Mouse (Mus musculus): ENCODE measurements around the gene Sirt2.

The Sirt2 gene

DNA sequence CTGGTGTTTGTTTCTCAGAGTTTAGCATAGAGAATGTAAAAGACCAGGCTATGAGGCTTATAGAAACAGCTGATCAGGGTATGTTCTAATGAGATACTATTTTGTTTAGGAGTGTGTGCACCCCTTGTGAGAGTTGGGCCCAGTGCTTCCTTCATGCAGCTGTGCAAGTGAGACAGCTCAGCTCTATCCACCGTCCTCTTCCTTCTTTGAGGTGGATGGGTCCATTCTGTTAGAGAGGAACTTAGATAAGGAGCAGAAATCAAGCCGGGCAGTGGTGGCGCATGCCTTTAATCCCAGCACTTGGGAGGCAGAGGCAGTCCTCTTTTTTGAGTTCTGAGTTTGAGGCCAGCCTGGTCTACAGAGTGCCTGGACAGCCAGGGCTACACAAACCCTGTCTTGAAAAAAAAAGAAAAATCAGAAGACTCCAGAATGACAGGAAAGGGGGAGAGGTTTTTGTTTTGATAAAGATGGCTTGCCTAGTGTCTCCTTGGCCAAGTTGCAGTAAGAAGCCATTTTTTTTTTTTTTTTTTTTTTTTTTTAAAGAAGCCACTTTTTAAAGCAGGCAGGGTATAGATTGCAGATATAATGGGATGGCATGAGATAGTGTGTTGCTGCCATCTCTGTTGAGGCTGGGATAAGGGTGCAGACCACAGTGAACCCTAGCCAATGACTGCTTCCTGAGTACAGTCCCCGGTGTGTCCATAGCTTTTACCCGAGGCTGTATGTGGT is 47.9 kb downstream of the Sirt2 start:
- in situ Hi-C loops (cut with MboI, MseI): no loop called here

DNA sequence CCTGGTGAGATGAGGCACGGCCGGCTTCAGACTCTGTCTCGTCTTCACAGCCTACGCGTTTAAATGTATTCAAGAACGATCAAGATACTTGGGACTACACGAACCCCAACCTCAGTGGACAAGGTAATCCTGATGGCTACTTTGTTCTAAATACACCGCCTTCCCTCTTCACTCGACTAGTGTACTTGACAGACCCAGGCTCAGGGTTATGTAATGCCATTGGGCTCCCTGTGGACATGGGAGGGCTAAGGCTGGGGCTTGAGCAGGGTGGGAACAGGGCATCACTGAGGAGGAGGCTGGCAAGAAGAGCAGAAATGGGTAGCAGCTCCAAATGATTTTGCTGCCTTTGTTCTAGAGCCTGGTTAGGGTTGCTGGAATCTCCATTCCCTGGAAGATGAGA is 48.7 kb downstream of the Sirt2 start:
- in situ Hi-C loops (cut with MboI, MseI): no loop called here

DNA sequence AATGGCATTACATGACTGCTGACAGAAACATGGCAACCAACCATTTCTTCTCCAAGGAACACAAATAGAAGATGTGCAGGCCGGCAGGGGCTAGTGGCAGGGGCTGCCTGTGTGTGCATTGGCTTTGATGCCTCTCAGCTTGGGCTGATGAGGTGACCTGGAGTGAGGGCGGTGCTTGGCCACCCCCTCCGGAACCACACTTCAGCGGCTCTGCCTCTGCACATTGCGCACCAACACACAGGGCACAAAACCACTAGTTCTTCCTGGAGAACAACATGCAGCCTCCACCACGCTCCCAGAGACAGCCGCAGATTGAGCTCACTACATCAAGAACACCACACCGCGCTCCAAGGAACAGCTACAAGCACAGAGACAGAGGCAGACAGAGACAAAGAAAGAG is 49.7 kb downstream of the Sirt2 start:
- in situ Hi-C loops (cut with MboI, MseI): no loop called here

DNA sequence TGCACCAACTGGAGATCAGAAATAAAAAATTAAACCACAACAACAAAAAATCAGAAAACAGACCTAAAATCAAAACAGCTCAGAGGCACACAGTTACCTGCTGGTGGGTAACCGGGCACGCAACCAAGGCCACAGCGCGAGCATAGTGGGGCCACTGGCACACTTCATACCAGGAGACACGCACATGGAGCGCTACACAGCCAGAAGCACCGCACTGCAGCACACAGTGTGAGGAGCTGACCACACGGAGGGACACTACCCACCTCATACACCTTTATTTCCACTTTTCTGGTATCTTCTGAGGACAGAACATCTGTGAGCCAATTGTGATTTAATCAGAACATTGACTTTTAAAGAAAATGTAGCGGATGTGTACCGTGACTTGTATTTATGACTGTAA is 50.4 kb downstream of the Sirt2 start:
- in situ Hi-C loops (cut with MboI, MseI): no loop called here

DNA sequence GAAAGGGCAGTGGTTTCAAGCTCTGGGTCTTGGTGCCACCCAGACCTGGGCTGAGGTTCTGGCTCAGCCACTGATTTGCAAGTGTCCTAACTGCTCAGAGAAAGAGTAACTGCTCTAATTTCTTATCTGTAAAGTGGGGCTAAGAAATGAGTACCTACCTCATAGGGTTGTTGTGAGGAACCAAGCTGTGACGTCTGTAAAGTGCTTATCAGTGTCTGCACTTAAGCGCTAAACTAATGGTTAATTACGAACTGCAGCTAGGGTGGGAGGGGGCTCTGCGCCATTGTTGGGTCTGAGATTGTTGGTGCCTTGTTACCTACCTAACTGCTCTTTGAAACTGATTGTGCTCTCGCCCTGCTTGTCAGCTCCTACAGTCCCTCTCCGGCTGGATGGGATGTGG is 51.0 kb downstream of the Sirt2 start:
- in situ Hi-C loops (cut with MboI, MseI): no loop called here

DNA sequence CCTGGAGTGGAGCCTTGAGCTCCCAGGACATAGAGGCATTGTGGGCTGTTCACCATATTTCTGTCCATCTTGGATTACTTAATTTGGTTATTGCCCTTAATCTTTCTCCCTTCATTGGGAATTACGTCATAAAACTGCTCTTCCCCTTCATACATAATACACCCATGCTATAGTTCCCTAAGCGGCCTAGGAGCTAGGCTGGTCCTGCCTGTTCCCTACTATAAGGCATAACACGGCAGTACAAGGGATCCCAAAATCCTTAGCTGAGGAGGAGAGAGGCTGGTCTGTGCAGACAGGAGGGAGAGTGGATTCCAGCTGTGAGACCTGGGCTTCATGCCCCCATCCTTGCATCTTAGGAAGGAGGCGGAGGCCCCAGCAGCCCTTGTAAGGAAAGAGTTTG is 51.4 kb downstream of the Sirt2 start:
- in situ Hi-C loops (cut with MboI, MseI): no loop called here

DNA sequence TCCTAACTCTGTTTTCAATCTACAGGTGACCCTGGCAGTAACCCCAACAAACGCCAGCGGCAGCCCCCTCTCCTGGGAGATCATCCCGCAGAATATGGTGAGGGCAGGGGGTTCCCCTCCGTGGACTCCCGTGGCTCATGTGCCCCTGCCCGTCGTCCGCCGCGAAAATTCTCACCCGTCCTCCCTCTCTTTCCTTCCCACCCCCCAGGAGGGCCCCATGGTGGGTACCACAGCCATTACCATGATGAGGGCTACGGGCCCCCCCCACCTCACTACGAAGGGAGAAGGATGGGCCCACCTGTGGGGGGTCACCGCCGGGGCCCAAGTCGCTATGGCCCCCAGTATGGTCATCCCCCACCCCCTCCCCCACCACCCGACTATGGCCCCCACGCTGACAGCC is 51.9 kb downstream of the Sirt2 start:
- in situ Hi-C loops (cut with MboI, MseI): no loop called here

DNA sequence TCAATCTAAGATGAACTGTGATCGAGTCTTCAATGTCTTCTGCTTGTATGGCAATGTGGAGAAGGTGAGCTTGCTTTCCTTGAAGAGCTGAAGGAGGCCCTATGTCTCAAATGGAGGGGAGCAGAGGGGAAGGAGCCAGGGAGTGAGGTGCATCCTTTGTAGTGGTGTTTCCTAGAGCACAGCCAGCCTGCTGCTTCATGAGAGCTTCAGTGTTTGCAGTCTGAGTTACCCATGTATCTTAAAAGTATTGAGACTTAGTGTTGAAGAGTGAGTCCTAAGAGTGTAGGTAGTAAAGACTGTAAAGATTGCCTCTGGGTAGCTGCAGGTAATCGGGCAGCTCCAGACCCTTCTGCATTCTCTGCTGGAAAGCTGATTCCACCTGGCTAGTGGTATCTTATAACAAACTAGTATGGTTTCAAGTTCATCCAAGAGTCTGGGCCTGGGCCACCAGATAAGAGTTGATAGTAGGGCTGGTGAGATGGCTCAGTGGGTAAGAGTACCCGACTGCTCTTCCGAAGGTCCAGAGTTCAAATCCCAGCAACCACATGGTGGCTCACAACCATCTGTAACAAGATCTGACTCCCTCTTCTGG is 52.4 kb downstream of the Sirt2 start:
- in situ Hi-C loops (cut with MboI, MseI): no loop called here

DNA sequence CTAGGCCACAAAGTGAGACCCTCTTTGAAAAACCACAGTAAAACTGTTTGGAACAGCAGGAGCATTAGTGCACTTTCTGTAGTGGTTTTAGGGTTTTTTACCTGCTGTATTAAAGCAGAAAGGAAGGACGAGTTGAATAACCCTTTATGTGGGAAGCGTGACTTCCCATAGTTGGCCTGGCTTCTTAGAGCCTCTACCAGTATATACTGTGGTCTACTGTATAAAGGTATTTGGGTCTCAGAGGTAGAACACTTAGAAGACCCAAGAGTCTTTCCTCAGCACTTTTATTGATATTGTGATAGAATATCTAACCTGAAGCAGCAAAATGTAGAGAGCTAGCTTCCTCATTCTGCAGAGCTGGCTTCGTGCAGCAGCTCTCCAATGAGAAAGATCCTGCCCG is 53.0 kb downstream of the Sirt2 start:
- in situ Hi-C loops (cut with MboI, MseI): no loop called here

DNA sequence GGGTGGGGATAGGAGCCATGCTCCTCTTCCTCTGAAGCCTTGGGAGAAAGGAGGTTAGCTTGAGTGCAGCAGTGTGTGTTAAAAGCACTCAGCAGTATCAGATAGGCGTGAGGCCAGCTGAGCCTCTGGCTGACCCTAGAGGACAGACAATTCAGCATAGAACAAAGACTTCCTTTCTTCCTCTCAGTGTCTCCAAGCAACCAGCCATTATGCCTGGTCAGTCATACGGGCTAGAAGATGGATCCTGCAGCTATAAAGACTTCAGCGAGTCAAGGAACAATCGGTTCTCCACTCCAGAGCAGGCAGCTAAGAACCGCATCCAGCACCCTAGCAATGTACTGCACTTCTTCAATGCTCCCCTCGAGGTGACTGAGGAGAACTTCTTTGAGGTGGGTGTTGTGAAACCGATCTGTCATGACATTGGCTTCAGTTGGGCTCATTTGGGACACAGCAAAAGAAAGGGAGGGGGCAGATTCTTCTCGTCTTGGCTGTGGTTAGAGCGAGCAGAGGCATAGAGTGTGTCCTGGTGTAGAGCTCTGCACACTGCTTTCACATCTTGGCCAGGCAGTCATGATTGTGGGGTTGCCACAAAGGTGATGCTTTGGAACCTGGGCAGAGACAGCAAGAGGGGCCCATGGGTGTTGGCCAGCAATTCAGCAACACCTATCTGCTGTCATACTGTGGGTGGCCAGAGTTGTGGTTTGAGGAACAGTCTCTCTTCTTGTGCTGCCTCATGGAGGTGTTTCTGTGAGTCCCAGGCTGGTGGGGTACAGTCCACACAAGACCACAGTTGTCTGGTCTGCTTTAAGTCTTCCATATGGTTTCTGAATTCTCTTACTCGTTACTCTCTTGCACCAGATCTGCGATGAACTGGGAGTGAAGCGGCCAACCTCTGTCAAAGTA is 54.1 kb downstream of the Sirt2 start:
- in situ Hi-C loops (cut with MboI, MseI): loop anchor here (5.0 kb wide), 1 partner anchor 47 kb away; no protein-coding TSS in a partner anchor

DNA sequence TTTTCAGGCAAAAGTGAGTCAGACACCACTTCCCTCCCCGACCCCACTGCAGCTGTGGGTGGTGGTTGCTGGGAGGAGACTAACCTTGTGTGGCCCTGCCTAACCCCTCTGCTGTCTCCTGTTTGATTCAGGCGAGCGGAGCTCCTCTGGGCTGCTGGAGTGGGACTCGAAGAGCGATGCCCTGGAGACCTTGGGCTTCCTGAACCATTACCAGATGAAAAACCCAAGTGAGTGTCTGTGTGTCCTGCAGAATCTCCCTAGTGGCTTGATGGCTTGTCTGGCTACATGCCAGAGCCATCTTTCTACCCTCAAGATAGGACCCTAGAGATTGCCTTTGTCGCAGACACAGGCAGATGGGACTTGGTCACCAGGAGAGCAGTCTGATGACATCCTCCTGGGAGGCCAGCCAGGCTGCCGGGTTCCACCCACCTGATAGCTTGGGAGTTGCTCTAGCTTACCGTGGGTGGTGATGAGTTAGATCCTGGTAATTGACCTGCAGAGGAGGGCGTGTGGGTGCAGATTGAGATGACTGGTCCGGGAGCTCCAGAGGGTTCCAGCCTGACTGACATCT is 54.8 kb downstream of the Sirt2 start:
- in situ Hi-C loops (cut with MboI, MseI): loop anchor here (5.0 kb wide), 1 partner anchor 46 kb away; no protein-coding TSS in a partner anchor

DNA sequence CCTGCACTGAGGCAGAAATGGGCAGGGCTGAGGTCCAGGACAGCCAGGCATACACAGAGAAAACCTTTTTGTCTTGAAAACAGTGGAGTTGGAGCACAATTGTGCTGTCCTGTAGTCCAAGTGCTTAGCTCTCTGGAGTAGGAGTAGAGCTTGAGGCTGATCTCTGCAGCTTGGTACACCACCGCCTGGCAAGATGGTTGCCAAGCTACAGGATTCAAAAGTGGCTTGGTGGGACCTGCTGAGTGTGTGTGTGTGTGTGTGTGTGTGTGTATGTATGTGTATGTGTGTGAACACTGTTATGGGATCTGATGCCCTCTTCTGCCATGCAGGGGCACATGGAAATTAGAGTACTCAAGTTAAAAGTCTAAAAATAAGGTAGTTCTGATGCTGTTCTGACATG is 56.0 kb downstream of the Sirt2 start:
- in situ Hi-C loops (cut with MboI, MseI): loop anchor here (5.0 kb wide), 1 partner anchor 45 kb away; no protein-coding TSS in a partner anchor

DNA sequence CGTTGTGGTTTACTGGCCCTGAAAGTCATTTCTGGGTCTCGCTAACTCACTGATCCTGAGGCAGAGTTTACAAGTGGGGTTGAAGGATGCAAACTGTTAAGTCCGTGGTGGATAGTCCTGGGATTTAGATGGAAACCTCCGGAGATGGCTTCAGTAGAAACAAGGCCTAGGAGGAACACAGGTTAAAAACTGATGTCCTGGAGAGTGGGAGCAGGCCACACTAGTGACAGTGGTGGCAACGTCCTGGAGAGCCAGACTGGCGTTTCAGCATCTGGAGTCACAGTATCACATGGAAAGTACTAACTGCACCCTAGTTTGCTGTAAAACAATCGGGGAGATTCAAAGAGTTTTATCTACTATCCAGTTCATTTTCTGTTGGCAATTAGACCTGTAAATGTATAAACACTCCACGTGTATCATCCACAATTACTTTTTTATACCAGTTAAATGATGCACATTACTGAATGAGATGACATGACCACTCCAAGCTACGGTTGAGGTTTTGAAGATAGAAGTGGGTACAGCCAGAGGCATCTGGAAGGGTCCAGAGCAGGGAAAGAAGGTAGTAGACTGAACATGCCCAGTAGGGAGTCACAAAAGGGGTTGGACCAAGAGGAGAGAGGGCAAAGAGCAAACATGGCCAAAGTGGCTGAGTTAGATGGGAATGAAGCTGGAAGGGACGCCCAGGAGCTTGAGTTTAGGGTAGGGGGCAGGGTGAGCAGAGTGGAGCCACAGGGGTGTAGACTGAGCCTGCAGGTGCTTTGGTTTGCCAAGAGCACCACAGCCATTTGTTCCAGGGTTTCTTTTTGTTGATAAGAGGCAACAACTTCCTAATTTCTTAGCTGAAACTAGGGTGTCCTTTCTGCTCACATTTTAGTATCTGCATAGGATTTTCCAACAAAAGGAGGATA is 56.7 kb downstream of the Sirt2 start:
- in situ Hi-C loops (cut with MboI, MseI): loop anchor here (5.0 kb wide), 1 partner anchor 44 kb away; no protein-coding TSS in a partner anchor

DNA sequence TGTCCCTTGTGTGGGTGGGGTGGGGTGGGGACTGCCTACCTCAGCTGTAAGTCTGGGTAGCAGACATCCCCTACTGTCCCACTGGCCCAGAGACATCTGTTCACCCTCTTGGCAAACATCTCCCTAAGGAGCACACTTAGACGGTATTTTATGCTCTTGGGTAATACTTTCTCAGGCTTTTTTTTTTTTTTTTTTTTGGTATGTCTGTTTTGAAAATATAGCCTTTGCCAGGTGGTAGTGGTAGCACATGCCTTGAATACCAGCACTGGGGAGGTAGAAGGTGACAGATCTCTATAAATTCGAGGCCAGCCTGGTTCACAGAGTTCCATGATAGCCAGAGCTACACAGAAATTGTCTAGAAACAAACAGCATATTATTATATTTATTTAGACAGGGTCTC is 57.4 kb downstream of the Sirt2 start:
- in situ Hi-C loops (cut with MboI, MseI): loop anchor here (5.0 kb wide), 1 partner anchor 43 kb away; no protein-coding TSS in a partner anchor

DNA sequence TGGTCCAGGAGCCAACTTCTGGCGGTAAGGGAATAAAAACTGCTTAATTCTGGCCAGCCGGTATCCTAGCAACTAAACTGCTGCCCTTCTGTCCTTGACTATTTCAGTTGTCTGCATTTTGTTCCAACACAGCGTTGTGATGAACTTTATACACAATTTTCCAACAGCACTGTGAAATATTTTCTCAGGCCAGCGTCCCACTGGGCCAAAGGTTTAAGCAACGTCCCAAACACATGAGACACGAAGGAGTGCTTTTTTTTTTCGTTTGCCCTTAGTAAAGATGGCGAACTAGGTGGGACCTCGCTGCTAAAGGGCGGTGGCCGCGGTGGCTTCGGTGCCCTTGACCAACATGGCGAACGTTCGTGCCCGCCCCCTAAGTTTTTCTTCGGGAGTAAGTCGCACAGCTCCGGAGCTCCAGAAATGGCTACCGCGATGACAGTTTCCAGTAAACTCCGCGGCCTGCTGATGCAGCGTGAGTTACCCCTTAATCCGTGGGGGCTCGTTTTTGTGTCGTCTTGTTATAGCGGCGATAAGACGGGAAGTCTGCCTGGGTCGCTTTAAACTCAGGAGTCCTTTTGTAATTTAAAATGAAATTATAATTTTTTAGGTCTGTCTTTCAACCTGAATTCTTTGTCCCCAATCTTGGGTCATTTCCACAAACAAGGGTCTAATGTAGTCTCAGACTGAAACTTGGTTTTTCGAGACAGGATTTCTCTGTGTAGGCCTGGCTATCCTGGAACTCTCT is 58.6 kb downstream of the Sirt2 start, which contains the start of gene Ech1:
TSS of gene Ech1 (plus strand) at position 277 of the 745 bp plus-strand sequence.
- in situ Hi-C loops (cut with MboI, MseI): loop anchor here (5.0 kb wide), 1 partner anchor 42 kb away; no protein-coding TSS in a partner anchor

DNA sequence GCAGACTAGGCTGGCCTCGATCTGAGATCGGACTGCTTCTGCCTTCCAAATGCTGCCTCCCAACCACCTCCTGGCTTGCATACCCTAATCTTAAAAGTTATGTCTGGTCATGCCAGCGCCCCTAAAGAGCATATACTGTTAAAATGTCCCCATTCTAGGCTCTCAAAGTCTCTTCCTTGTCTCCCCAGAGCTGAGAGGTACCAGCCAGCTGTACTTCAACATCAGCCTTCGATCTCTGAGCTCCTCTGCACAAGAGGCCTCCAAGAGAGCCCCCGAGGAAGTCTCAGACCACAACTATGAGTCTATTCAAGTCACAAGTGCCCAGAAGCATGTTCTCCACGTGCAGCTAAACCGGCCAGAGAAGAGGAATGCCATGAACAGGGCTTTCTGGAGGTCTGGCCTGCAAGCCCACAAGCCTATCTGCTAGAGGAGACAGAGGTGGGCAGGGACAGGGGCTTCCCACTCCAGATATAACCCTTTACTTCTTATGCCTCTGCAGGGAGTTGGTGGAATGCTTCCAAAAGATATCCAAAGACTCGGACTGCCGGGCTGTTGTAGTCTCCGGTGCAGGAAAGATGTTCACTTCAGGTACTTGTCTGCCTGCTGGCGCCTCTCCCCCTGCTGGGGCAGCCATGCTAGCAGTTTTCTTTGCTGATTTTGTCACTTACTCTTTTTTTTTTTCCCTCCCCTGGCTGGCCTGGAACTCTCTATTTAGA is 59.3 kb downstream of the Sirt2 start:
- in situ Hi-C loops (cut with MboI, MseI): no loop called here

DNA sequence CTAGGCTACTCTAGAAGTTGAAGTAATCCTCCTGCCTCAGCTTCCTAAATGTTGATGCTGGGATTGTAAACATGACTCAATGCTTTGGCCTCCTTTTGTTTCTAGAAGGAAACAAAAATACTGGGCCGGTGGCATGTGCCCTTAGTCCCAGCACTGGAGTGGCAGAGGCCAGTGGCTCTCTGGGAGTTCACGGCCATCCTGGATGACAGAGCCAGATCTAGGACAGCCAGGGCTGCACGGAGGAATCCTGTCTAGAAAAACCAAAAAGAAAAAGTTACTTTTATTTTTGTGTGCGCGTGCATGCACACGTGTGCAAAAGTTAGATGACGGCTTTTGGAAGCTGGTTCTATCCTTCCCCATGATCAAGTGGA is 59.9 kb downstream of the Sirt2 start:
- in situ Hi-C loops (cut with MboI, MseI): no loop called here

DNA sequence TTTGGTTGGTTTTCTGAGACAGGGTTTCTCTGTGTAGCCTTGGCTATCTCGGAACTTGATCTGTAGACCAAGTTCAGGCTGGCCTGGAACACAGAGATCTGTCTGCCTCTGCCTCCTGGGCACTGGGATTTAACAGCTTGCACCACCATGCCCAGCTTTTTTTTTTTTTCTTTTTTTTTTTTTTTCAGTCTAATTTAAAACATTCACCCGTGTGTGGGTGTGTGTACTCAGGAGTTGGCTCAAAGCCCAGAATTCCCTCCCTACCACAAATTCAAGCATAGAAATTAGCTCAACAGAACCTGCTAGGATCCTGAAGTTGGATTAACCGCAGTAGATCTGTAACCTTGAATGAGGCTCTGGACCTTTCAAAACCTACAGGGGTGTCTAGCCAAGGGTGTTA is 60.8 kb downstream of the Sirt2 start:
- in situ Hi-C loops (cut with MboI, MseI): no loop called here

DNA sequence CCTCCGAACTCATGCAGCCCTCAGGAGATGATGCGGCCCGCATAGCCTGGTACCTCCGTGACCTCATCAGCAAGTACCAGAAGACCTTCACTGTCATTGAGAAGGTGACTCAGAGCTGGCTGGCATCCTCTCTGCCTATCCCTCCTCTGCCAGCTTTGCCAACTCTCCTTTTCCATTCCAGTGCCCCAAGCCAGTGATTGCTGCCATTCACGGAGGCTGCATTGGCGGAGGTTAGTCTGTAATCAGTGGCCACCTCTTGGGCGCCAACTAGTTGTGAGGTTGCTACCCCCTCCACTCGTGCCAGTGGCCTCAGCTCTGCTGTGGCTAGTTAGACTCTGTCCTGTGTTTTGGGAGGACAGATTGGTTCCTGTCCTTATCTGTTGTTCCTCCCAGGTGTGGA is 63.3 kb downstream of the Sirt2 start:
- in situ Hi-C loops (cut with MboI, MseI): no loop called here

Data from T-helper 2 cell (primary cell).